Mouse (Mus musculus): ENCODE data around the gene Lonp2. TPM values are rescaled to one million over a fixed set of nuclear protein-coding genes. Genes with fewer than 3 reads are reported as not detected.

Gene Lonp2
- polyA plus RNA-seq, 1 experiment, result 31.4 TPM

GRCm38 (mm10) chr8:86728224-86728950 is 104.5 kb downstream of the Lonp2 start:
- Histone ChIP-seq H3ac (ENCODE audit: control insufficient read depth, insufficient read length) (no peak overlapping the region), H3K79me2 (ENCODE audit: control insufficient read depth, insufficient read depth) (peaks cover 66% of the 10 kb centered on the region), H3K36me3 (ENCODE audit: control insufficient read depth, insufficient read depth) (peaks cover 2% of the 10 kb centered on the region), H3K27me3 (ENCODE audit: control insufficient read depth, insufficient read depth, insufficient read length) (no peaks in the 10 kb centered on the region), H3K4me3 (no peak overlapping the region), H3K4me2 (ENCODE audit: low read depth) (no peak overlapping the region)
- no peak for TF ChIP-seq E2F4 (IDR thresholded peaks at IDR 0.05; ENCODE audit: insufficient read depth)
- TF ChIP-seq MYOG (IDR thresholded peaks at IDR 0.05; ENCODE audit: control insufficient read depth in 1 of 3, insufficient read depth in 1 of 3, insufficient read length in 2 of 3, low read depth in 2 of 3), result no peak
- TF ChIP-seq POLR2AphosphoS2 (IDR thresholded peaks at IDR 0.05; ENCODE audit: insufficient read length, low read depth), result no peak
- no peak for TF ChIP-seq MYOD1 (IDR thresholded peaks at IDR 0.05; ENCODE audit: control insufficient read depth in 1 of 3, insufficient read length in 2 of 3, low read depth in 2 of 3)
- no peak for TF ChIP-seq CEBPB (IDR thresholded peaks at IDR 0.05; ENCODE audit: insufficient read depth, poor library complexity, severe bottlenecking)
- no peak for TF ChIP-seq TCF3 (IDR thresholded peaks at IDR 0.05; ENCODE audit: insufficient read length, low read depth)
- TF ChIP-seq POLR2A (IDR thresholded peaks at IDR 0.05; ENCODE audit: insufficient read length, low read depth), result no peak
- TF ChIP-seq USF1 (IDR thresholded peaks at IDR 0.05; ENCODE audit: low read depth), result no peak
- no peak for TF ChIP-seq MAX (IDR thresholded peaks at IDR 0.05; ENCODE audit: low read depth)
- TF ChIP-seq SRF (IDR thresholded peaks at IDR 0.05; ENCODE audit: control insufficient read depth, insufficient read length, low read depth), result no peak
- TF ChIP-seq REST (IDR thresholded peaks at IDR 0.05; ENCODE audit: insufficient read depth, insufficient read length), result no peak
- TF ChIP-seq TCF12 (IDR thresholded peaks at IDR 0.05; ENCODE audit: insufficient read depth, poor library complexity, severe bottlenecking), result no peak

- H3K27me3 ChIP-seq (ENCODE audit: control insufficient read depth, insufficient read depth, insufficient read length), result no peaks in the 10 kb centered on the region
- no peak overlapping the region for H3ac ChIP-seq (ENCODE audit: control insufficient read depth, insufficient read length)
- H3K4me2 ChIP-seq (ENCODE audit: low read depth), result no peak overlapping the region
- H3K79me2 ChIP-seq (ENCODE audit: control insufficient read depth, insufficient read depth), result peaks cover 82% of the 10 kb centered on the region
- TF ChIP-seq SRF (IDR thresholded peaks at IDR 0.05; ENCODE audit: control insufficient read depth, insufficient read length, low read depth), result no peak
- no peak for TF ChIP-seq MYOD1 (IDR thresholded peaks at IDR 0.05; ENCODE audit: control insufficient read depth in 1 of 3, insufficient read length in 2 of 3, low read depth in 2 of 3)
- TF ChIP-seq MYOG (IDR thresholded peaks at IDR 0.05; ENCODE audit: control insufficient read depth in 1 of 3, insufficient read depth in 1 of 3, insufficient read length in 2 of 3, low read depth in 2 of 3), result no peak
- no peak for TF ChIP-seq REST (IDR thresholded peaks at IDR 0.05; ENCODE audit: insufficient read depth, insufficient read length)
- TF ChIP-seq MAX (IDR thresholded peaks at IDR 0.05; ENCODE audit: low read depth), result no peak
- no peak for TF ChIP-seq POLR2AphosphoS2 (IDR thresholded peaks at IDR 0.05; ENCODE audit: insufficient read length, low read depth)
- TF ChIP-seq E2F4 (IDR thresholded peaks at IDR 0.05; ENCODE audit: insufficient read depth), result no peak
- no peak for TF ChIP-seq USF1 (IDR thresholded peaks at IDR 0.05; ENCODE audit: low read depth)
- TF ChIP-seq CEBPB (IDR thresholded peaks at IDR 0.05; ENCODE audit: insufficient read depth, poor library complexity, severe bottlenecking), result no peak
- TF ChIP-seq TCF3 (IDR thresholded peaks at IDR 0.05; ENCODE audit: insufficient read length, low read depth), result no peak
- H3K36me3 ChIP-seq (ENCODE audit: control insufficient read depth, insufficient read depth), result no peaks in the 10 kb centered on the region
- H3K4me3 ChIP-seq, result no peak overlapping the region
Observed at GRCm38 (mm10) chr8:86730303-86730702, 106.5 kb downstream of the Lonp2 start.

- no peaks in the 10 kb centered on the region for H3K36me3 ChIP-seq (ENCODE audit: control insufficient read depth, insufficient read depth)
- H3K4me3 ChIP-seq, result no peak overlapping the region
- TF ChIP-seq MAX (IDR thresholded peaks at IDR 0.05; ENCODE audit: low read depth), result no peak
- TF ChIP-seq POLR2A (IDR thresholded peaks at IDR 0.05; ENCODE audit: insufficient read length, low read depth), result no peak
- TF ChIP-seq MYOG (IDR thresholded peaks at IDR 0.05; ENCODE audit: control insufficient read depth in 1 of 3, insufficient read depth in 1 of 3, insufficient read length in 2 of 3, low read depth in 2 of 3), result no peak
- no peak for TF ChIP-seq POLR2AphosphoS2 (IDR thresholded peaks at IDR 0.05; ENCODE audit: insufficient read length, low read depth)
- no peak for TF ChIP-seq USF1 (IDR thresholded peaks at IDR 0.05; ENCODE audit: low read depth)
- no peak for TF ChIP-seq SRF (IDR thresholded peaks at IDR 0.05; ENCODE audit: control insufficient read depth, insufficient read length, low read depth)
- TF ChIP-seq REST (IDR thresholded peaks at IDR 0.05; ENCODE audit: insufficient read depth, insufficient read length), result no peak
- TF ChIP-seq TCF3 (IDR thresholded peaks at IDR 0.05; ENCODE audit: insufficient read length, low read depth), result no peak
- no peak for TF ChIP-seq MYOD1 (IDR thresholded peaks at IDR 0.05; ENCODE audit: control insufficient read depth in 1 of 3, insufficient read length in 2 of 3, low read depth in 2 of 3)
- TF ChIP-seq E2F4 (IDR thresholded peaks at IDR 0.05; ENCODE audit: insufficient read depth), result no peak
- no peak for TF ChIP-seq TCF12 (IDR thresholded peaks at IDR 0.05; ENCODE audit: insufficient read depth, poor library complexity, severe bottlenecking)
- no peak for TF ChIP-seq CEBPB (IDR thresholded peaks at IDR 0.05; ENCODE audit: insufficient read depth, poor library complexity, severe bottlenecking)
- no peaks in the 10 kb centered on the region for H3K27me3 ChIP-seq (ENCODE audit: control insufficient read depth, insufficient read depth, insufficient read length)
- H3ac ChIP-seq (ENCODE audit: control insufficient read depth, insufficient read length), result no peak overlapping the region
- peaks cover 87% of the 10 kb centered on the region for H3K79me2 ChIP-seq (ENCODE audit: control insufficient read depth, insufficient read depth)
- H3K4me2 ChIP-seq (ENCODE audit: low read depth), result no peak overlapping the region
Observed at GRCm38 (mm10) chr8:86730860-86731259, 107.0 kb downstream of the Lonp2 start.

GRCm38 (mm10) chr8:86734171-86734570 is 110.3 kb downstream of the Lonp2 start:
- Histone ChIP-seq H3K4me2 (ENCODE audit: low read depth) (no peak overlapping the region), H3ac (ENCODE audit: control insufficient read depth, insufficient read length) (no peak overlapping the region), H3K4me3 (no peak overlapping the region), H3K79me2 (ENCODE audit: control insufficient read depth, insufficient read depth) (peaks cover 98% of the 10 kb centered on the region), H3K36me3 (ENCODE audit: control insufficient read depth, insufficient read depth) (no peaks in the 10 kb centered on the region), H3K27me3 (ENCODE audit: control insufficient read depth, insufficient read depth, insufficient read length) (no peaks in the 10 kb centered on the region)
- no peak for TF ChIP-seq MYOG (IDR thresholded peaks at IDR 0.05; ENCODE audit: control insufficient read depth in 1 of 3, insufficient read depth in 1 of 3, insufficient read length in 2 of 3, low read depth in 2 of 3)
- TF ChIP-seq TCF12 (IDR thresholded peaks at IDR 0.05; ENCODE audit: insufficient read depth, poor library complexity, severe bottlenecking), result no peak
- TF ChIP-seq CEBPB (IDR thresholded peaks at IDR 0.05; ENCODE audit: insufficient read depth, poor library complexity, severe bottlenecking), result no peak
- TF ChIP-seq MYOD1 (IDR thresholded peaks at IDR 0.05; ENCODE audit: control insufficient read depth in 1 of 3, insufficient read length in 2 of 3, low read depth in 2 of 3), result no peak
- TF ChIP-seq MAX (IDR thresholded peaks at IDR 0.05; ENCODE audit: low read depth), result no peak
- TF ChIP-seq SRF (IDR thresholded peaks at IDR 0.05; ENCODE audit: control insufficient read depth, insufficient read length, low read depth), result no peak
- no peak for TF ChIP-seq REST (IDR thresholded peaks at IDR 0.05; ENCODE audit: insufficient read depth, insufficient read length)
- no peak for TF ChIP-seq E2F4 (IDR thresholded peaks at IDR 0.05; ENCODE audit: insufficient read depth)
- no peak for TF ChIP-seq TCF3 (IDR thresholded peaks at IDR 0.05; ENCODE audit: insufficient read length, low read depth)
- TF ChIP-seq USF1 (IDR thresholded peaks at IDR 0.05; ENCODE audit: low read depth), result no peak
- TF ChIP-seq POLR2AphosphoS2 (IDR thresholded peaks at IDR 0.05; ENCODE audit: insufficient read length, low read depth), result no peak
